Mouse (Mus musculus) CD4-positive, CD25-positive, alpha-beta regulatory T cell, adult 2 months (primary cell): ENCODE measurements around the gene Btn1a1.
A peak's percentile ranks its signal among the peaks of the same experiment; 100 is the strongest.

Experiments used
- DNase-seq: peaks from one replicate; pipeline ENCODE4 v3.0.0-alpha.2; 2012; ENCODE audit warnings: low read depth, low spot score

The Btn1a1 gene

GRCm38 (mm10) chr13:23485271-23485670 lies 19.6 kb upstream of the Btn1a1 start:
- no peak for DNase-seq

- DNase-seq = no peak
Observed at GRCm38 (mm10) chr13:23483153-23483552, 17.5 kb upstream of the Btn1a1 start.

- DNase-seq = no peak
Observed at GRCm38 (mm10) chr13:23475658-23476057, 10.0 kb upstream of the Btn1a1 start.

- DNase-seq = peak; percentile 85
Observed at GRCm38 (mm10) chr13:23466911-23467310, 1.2 kb upstream of the Btn1a1 start.

- no peak for DNase-seq
Observed at GRCm38 (mm10) chr13:23466306-23466705, 605 bp upstream of the Btn1a1 start.

GRCm38 (mm10) chr13:23464841-23465366 lies 797 bp downstream of the Btn1a1 start:
- DNase-seq = peak; percentile 25

- peak; percentile 53 for DNase-seq
Observed at GRCm38 (mm10) chr13:23464224-23464637, 1.5 kb downstream of the Btn1a1 start.

- DNase-seq = peak; percentile 37
Observed at GRCm38 (mm10) chr13:23463381-23464223, 2.1 kb downstream of the Btn1a1 start.

GRCm38 (mm10) chr13:23462669-23463068 lies 3.0 kb downstream of the Btn1a1 start:
- DNase-seq = no peak

- DNase-seq = no peak
Observed at GRCm38 (mm10) chr13:23462063-23462462, 3.6 kb downstream of the Btn1a1 start.

GRCm38 (mm10) chr13:23459264-23459846 lies 6.3 kb downstream of the Btn1a1 start:
- DNase-seq = no peak

- DNase-seq = peak; percentile 48
Observed at GRCm38 (mm10) chr13:23453926-23454325, 11.8 kb downstream of the Btn1a1 start.

GRCm38 (mm10) chr13:23453362-23453862 lies 12.3 kb downstream of the Btn1a1 start:
- peak; percentile 88 for DNase-seq

GRCm38 (mm10) chr13:23450398-23450797 lies 15.3 kb downstream of the Btn1a1 start:
- peak; percentile 77 for DNase-seq

- peak; percentile 49 for DNase-seq
Observed at GRCm38 (mm10) chr13:23449235-23450095, 16.2 kb downstream of the Btn1a1 start.

GRCm38 (mm10) chr13:23448758-23449157 lies 16.9 kb downstream of the Btn1a1 start:
- DNase-seq = no peak

- peak; percentile 85 for DNase-seq
Observed at GRCm38 (mm10) chr13:23446498-23446952, 19.2 kb downstream of the Btn1a1 start.

- peak; percentile 93 for DNase-seq
Observed at GRCm38 (mm10) chr13:23445561-23446320, 20.0 kb downstream of the Btn1a1 start.

- DNase-seq = no peak
Observed at GRCm38 (mm10) chr13:23445156-23445555, 20.5 kb downstream of the Btn1a1 start.

- no peak for DNase-seq
Observed at GRCm38 (mm10) chr13:23444451-23444850, 21.2 kb downstream of the Btn1a1 start.

GRCm38 (mm10) chr13:23439901-23440300 lies 25.8 kb downstream of the Btn1a1 start:
- no peak for DNase-seq
